Mouse (Mus musculus): ENCODE measurements at regions not wholly inside any gene's neighbourhood (a gene's known extent, or its start where the extent isn't known, plus 50 kb on each side); places are given as distances from the start of the nearest gene placed in this dataset.

DNA sequence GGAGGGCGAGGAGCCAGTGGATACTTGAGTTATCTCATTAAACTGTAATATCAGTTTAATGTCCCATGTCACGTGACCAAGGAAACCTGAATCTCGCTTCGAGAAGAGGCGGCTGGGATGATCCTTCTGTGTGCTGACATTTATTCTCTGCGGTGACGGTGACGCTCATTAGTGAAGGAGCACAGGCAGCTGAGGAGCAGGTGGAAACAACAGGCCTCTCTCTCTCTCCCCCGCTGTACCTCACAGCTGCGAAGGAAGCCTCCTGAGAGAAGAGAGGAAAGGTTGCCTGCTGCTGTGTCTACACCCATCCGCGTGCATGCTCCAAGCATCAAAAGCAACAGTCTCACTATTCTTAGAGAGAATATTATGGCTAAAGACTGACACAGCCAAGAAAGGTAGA, 731.8 kb downstream of the Defb40 start:
- TF ChIP-seq CTCF (IDR thresholded peaks at IDR 0.05; ENCODE audit: borderline replicate concordance, insufficient read depth, low read depth, low read length) (no peak), POLR2A (IDR thresholded peaks at IDR 0.05; ENCODE audit: borderline replicate concordance, insufficient read depth, low read length) (no peak)
